Mouse (Mus musculus): ENCODE results near the gene Ccdc106.

Gene Ccdc106

GRCm38 (mm10) chr7:5020000-5020681 is at the start of gene Ccdc106, which contains the start of gene Zfp865:
Ccdc106 (plus strand) TSS chr7:5020553.
Zfp865 (plus strand) TSS chr7:5020376.
- in situ Hi-C loops (cut with MboI; ENCODE audit: unreplicated experiment in 2 of 2), result loop anchor here in 1 of 2 experiments (10.0 kb wide), 2 partner anchors 215 to 1135 kb away; partner anchors contain the start of gene Zfp787

GRCm38 (mm10) chr7:4971068-4971467 is 49.3 kb upstream of the Ccdc106 start, which contains the start of gene Sbk3:
Sbk3 (minus strand) TSS chr7:4971168.
- in situ Hi-C loops (cut with MboI; ENCODE audit: unreplicated experiment in 2 of 2), result loop anchor here in 1 of 2 experiments (25.0 kb wide), 1 partner anchor 316 kb away; no protein-coding TSS in a partner anchor

- in situ Hi-C loops (cut with MboI; ENCODE audit: unreplicated experiment in 2 of 2), result loop anchor here in 1 of 2 experiments (25.0 kb wide), 1 partner anchor 316 kb away; no protein-coding TSS in a partner anchor
These were observed 48.6 kb upstream of the Ccdc106 start for GRCm38 (mm10) chr7:4971710-4972109.

GRCm38 (mm10) chr7:4972321-4973047 is 47.9 kb upstream of the Ccdc106 start:
- in situ Hi-C loops (cut with MboI; ENCODE audit: unreplicated experiment in 2 of 2), result loop anchor here in 1 of 2 experiments (25.0 kb wide), 1 partner anchor 315 kb away; no protein-coding TSS in a partner anchor

GRCm38 (mm10) chr7:4975455-4975854 is 44.9 kb upstream of the Ccdc106 start:
- in situ Hi-C loops (cut with MboI; ENCODE audit: unreplicated experiment in 2 of 2), result no loop called here

GRCm38 (mm10) chr7:4976832-4977231 is 43.5 kb upstream of the Ccdc106 start:
- in situ Hi-C loops (cut with MboI; ENCODE audit: unreplicated experiment in 2 of 2), result no loop called here

- in situ Hi-C loops (cut with MboI; ENCODE audit: unreplicated experiment in 2 of 2), result no loop called here
These were observed 32.1 kb upstream of the Ccdc106 start for GRCm38 (mm10) chr7:4988250-4988649.

- in situ Hi-C loops (cut with MboI; ENCODE audit: unreplicated experiment in 2 of 2), result no loop called here
These were observed 26.9 kb upstream of the Ccdc106 start for GRCm38 (mm10) chr7:4993347-4993998.

GRCm38 (mm10) chr7:4993999-4994788 is 26.2 kb upstream of the Ccdc106 start:
- in situ Hi-C loops (cut with MboI; ENCODE audit: unreplicated experiment in 2 of 2), result no loop called here

- in situ Hi-C loops (cut with MboI; ENCODE audit: unreplicated experiment in 2 of 2), result loop anchor here in 1 of 2 experiments (5.0 kb wide), 1 partner anchor 33 kb away; the partner anchor contains the start of gene Sbk2
These were observed 24.9 kb upstream of the Ccdc106 start for GRCm38 (mm10) chr7:4995268-4996002.

- in situ Hi-C loops (cut with MboI; ENCODE audit: unreplicated experiment in 2 of 2), result loop anchor here in 1 of 2 experiments (5.0 kb wide), 1 partner anchor 34 kb away; the partner anchor contains the start of gene Sbk2
These were observed 24.1 kb upstream of the Ccdc106 start, which contains the start of gene Zfp579 for GRCm38 (mm10) chr7:4996003-4996895. Zfp579 (minus strand) TSS chr7:4996158.

- in situ Hi-C loops (cut with MboI; ENCODE audit: unreplicated experiment in 2 of 2), result loop anchor here in 1 of 2 experiments (5.0 kb wide), 1 partner anchor 35 kb away; the partner anchor contains the start of gene Sbk2
These were observed 23.4 kb upstream of the Ccdc106 start for GRCm38 (mm10) chr7:4996934-4997333.

GRCm38 (mm10) chr7:4999876-5000275 is 20.5 kb upstream of the Ccdc106 start:
- in situ Hi-C loops (cut with MboI; ENCODE audit: unreplicated experiment in 2 of 2), result loop anchor here in 1 of 2 experiments (5.0 to 10.0 kb wide), 2 partner anchors 38 to 55 kb away; partner anchors contain the start of gene Sbk2

- in situ Hi-C loops (cut with MboI; ENCODE audit: unreplicated experiment in 2 of 2), result loop anchor here in 1 of 2 experiments (10.0 kb wide), 1 partner anchor 58 kb away; no protein-coding TSS in a partner anchor
These were observed 17.5 kb upstream of the Ccdc106 start for GRCm38 (mm10) chr7:5002876-5003275.

GRCm38 (mm10) chr7:5008229-5008628 is 12.1 kb upstream of the Ccdc106 start:
- in situ Hi-C loops (cut with MboI; ENCODE audit: unreplicated experiment in 2 of 2), result loop anchor here in 1 of 2 experiments (10.0 kb wide), 1 partner anchor 63 kb away; no protein-coding TSS in a partner anchor

GRCm38 (mm10) chr7:5012681-5013513 is 7.5 kb upstream of the Ccdc106 start:
- in situ Hi-C loops (cut with MboI; ENCODE audit: unreplicated experiment in 2 of 2), result loop anchor here in 1 of 2 experiments (10.0 kb wide), 1 partner anchor 1142 kb away; the partner anchor contains the start of gene Zfp787

Data from v-Abl transformed pro-B cells (cell line).